Comparison of ENCODE assay signal across 9 mouse cellular contexts in genomic region chr1:89968111-89968851, GRCm38 (mm10). TPM values are rescaled to one million over a fixed set of nuclear protein-coding genes. Genes with fewer than 3 reads are reported as not detected.
DNase-seq lines count a peak whose midpoint lies in the region; ATAC-seq and TF ChIP-seq lines count a peak whose summit lies in the region.
"Had no signal": no experiment of that assay in that cellular context is flagged by ENCODE, and none has a peak within 500 bp of the region (broad histone marks: within the 10 kb centered on the region; RNA-seq: fewer than 3 reads in every experiment).

No protein-coding gene starts in this region.

- H3K4me2 ChIP-seq in neural tube, embryonic 15.5 days, result peak overlapping the region; percentile 76

- no peaks in the 10 kb centered on the region for H3K36me3 ChIP-seq in thymus, adult 2 months (ENCODE audit: control insufficient read depth, insufficient read depth, low read length)
- H3K36me3 ChIP-seq in neural tube, embryonic 15.5 days, result no peaks in the 10 kb centered on the region

- intact Hi-C loops in heart, postnatal 14 days (cut with DNase I), result no loop called here
- intact Hi-C loops in left cerebral cortex, postnatal 36 days (cut with DNase I), result no loop called here

- no peak for TF ChIP-seq POLR2A in thymus, adult 2 months (IDR thresholded peaks at IDR 0.05; ENCODE audit: control insufficient read depth, extremely low read depth, insufficient read depth, low read length, poor library complexity)

- no peak overlapping the region for H3K27ac ChIP-seq in thymus, adult 2 months (ENCODE audit: control insufficient read depth, insufficient read depth, low read length)
- H3K27ac ChIP-seq in neural tube, embryonic 15.5 days (replicated peaks), result peak overlapping the region; percentile 72

- H3K9ac ChIP-seq in neural tube, embryonic 15.5 days (replicated peaks), result peak overlapping the region; percentile 50

- H3K4me1 ChIP-seq in thymus, adult 2 months (replicated peaks; ENCODE audit: control insufficient read depth, insufficient read depth, low read length), result peaks cover 5% of the 10 kb centered on the region; the same call in 1 of the 2 replicates
- H3K4me1 ChIP-seq in neural tube, embryonic 15.5 days, result peaks cover 30% of the 10 kb centered on the region

- H3K9me3 ChIP-seq in neural tube, embryonic 15.5 days (replicated peaks), result no peaks in the 10 kb centered on the region

- peak; percentile 14 for DNase-seq in thymus, postnatal 4 days
- no peak for DNase-seq in thymus, adult 2 months
- DNase-seq in embryo, embryonic 11 days, result peak; percentile 70
- DNase-seq in heart, postnatal 14 days, result peak; percentile 19 to 20
- peak; percentile 53 to 77 for DNase-seq in left cerebral cortex, postnatal 36 days (ENCODE audit: low spot score in 2 of 2)
- no peak for DNase-seq in spleen, adult 18-20 months

- peak; percentile 82 for ATAC-seq in neural tube, embryonic 15.5 days (ENCODE audit: low FRiP score)
- ATAC-seq in CD4-positive, CD25-positive, alpha-beta regulatory T cell, adult 4 months, result no peak

- no peak overlapping the region for H3K4me3 ChIP-seq in thymus, adult 2 months (ENCODE audit: control insufficient read depth, insufficient read depth, low read length)
- peak overlapping the region; percentile 55 for H3K4me3 ChIP-seq in neural tube, embryonic 15.5 days (replicated peaks)
- H3K4me3 ChIP-seq: myocyte had no signal

- no peak for TF ChIP-seq CTCF in thymus, adult 2 months (IDR thresholded peaks at IDR 0.05; ENCODE audit: borderline replicate concordance, control insufficient read depth, extremely low read depth, insufficient read depth, low read length, poor library complexity)

- whole genome bisulfite sequencing in thymus, adult 2 months, result 3% methylated on average over 95 of the region's 95 CpGs
- 1% methylated on average over 75 of the region's 95 CpGs for WGBS in neural tube, embryonic 15.5 days

- H3K27me3 ChIP-seq in thymus, adult 2 months (ENCODE audit: control insufficient read depth, insufficient read depth, low read length), result peaks cover 6% of the 10 kb centered on the region
- H3K27me3 ChIP-seq in neural tube, embryonic 15.5 days (replicated peaks), result peaks cover 31% of the 10 kb centered on the region

RNA-seq across cellular contexts. Expression of gene Gbx2, which starts 37.3 kb away (rescaled TPM):
- polyA plus RNA-seq in thymus, adult 2 months (2012; rRNA removed), result 0.13 and 0.18 TPM in 2 replicates
- not detected for total RNA-seq in heart, postnatal 14 days (2021)
- total RNA-seq in left cerebral cortex, postnatal 36 days (2021), result under 1 TPM in 1 of 2 experiments, not detected in 1; 0.45 TPM
- polyA plus RNA-seq in neural tube, embryonic 15.5 days (2015; fragmentation: Nextera tagmentation; extraction: Ambion mirVana), result 21.7 and 30.5 TPM in 2 replicates
- polyA plus RNA-seq in CD4-positive, CD25-positive, alpha-beta regulatory T cell, adult 4 months (2017; shearing (Covaris generic)), result not detected
- polyA plus RNA-seq: myocyte had no signal

RNA-seq across cellular contexts. Expression of gene Asb18, which starts 46.2 kb away (rescaled TPM):
- 0.17 and 2.2 TPM in 2 replicates for polyA plus RNA-seq in thymus, adult 2 months (2012; rRNA removed)
- 10 to 100 TPM; 13.4 to 15.9 TPM for total RNA-seq in heart, postnatal 14 days (2021)
- 1 to 10 TPM; 1.6 to 1.7 TPM for total RNA-seq in left cerebral cortex, postnatal 36 days (2021)
- 0.64 and 0.72 TPM in 2 replicates for polyA plus RNA-seq in neural tube, embryonic 15.5 days (2015; fragmentation: Nextera tagmentation; extraction: Ambion mirVana)
- polyA plus RNA-seq in CD4-positive, CD25-positive, alpha-beta regulatory T cell, adult 4 months (2017; shearing (Covaris generic)), result not detected

Comparison
In these comparisons a context has a peak if more than half of its experiments do, and no peak if none do; other contexts are left out.
1. DNase-seq: peak in thymus, postnatal 4 days (single experiment), embryo, embryonic 11 days (single experiment), heart, postnatal 14 days (2 of 2) and left cerebral cortex, postnatal 36 days (2 of 2); none in thymus, adult 2 months (single experiment) and spleen, adult 18-20 months (0 of 2).
2. RNA of gene Gbx2, which starts 37.3 kb away (polyA plus RNA-seq): 21.7 to 30.5 TPM in neural tube, embryonic 15.5 days; 0.13 to 0.18 TPM in thymus, adult 2 months and not detected in CD4-positive, CD25-positive, alpha-beta regulatory T cell, adult 4 months; every median in the first group is over 10 times any median in the second.